Mouse (Mus musculus) CH12.LX (cell line): ENCODE results near the gene Ear14. TPM values are rescaled to one million over a fixed set of nuclear protein-coding genes. Genes with fewer than 3 reads are reported as not detected.

Experiments used
- DNase-seq: peaks from one replicate; pipeline ENCODE4 v3.0.0-alpha.2; 2013; ENCODE audit errors: extremely low read depth
- H3K27ac ChIP-seq: 2 replicates; pipeline ENCODE4 v1.5.1; 2012; ENCODE audit warnings: low read depth, mild to moderate bottlenecking, control low read depth, moderate library complexity; ENCODE audit not compliant: insufficient read depth
- H3K27me3 ChIP-seq: replicated peaks from 2 replicates; pipeline ENCODE3; 2012; ENCODE audit warnings: inconsistent platforms
- H3K36me3 ChIP-seq, 2 experiments: replicated peaks in 1 of 2; 2 replicates each; pipeline versions ENCODE3 to v1.6.1; 2012; ENCODE audit warnings: inconsistent platforms in 1 of 2, low read length in 1 of 2, mild to moderate bottlenecking in 1 of 2, mixed read lengths in 1 of 2, moderate library complexity in 1 of 2; ENCODE audit not compliant: control insufficient read depth in 1 of 2, insufficient read depth in 1 of 2
- H3K4me1 ChIP-seq, 2 experiments: 2 replicates each; pipeline ENCODE4 v1.6.1; 2012; ENCODE audit warnings: inconsistent platforms in 1 of 2, moderate library complexity in 1 of 2; ENCODE audit not compliant: insufficient read depth in 2 of 2, control insufficient read depth in 1 of 2
- H3K4me2 ChIP-seq: 2 replicates; pipeline ENCODE4 v1.6.1; 2012; ENCODE audit warnings: low read depth, mild to moderate bottlenecking, control low read depth; ENCODE audit not compliant: poor library complexity, insufficient read depth, severe bottlenecking
- H3K4me3 ChIP-seq, 3 experiments: fragments of 150-350 bp in 1 of 3; sonication (generic) in 1 of 3; replicated peaks in 1 of 3; 2 replicates each; pipeline versions ENCODE3 to v1.5.1; 2011 to 2012; ENCODE audit warnings: low read depth in 2 of 3, low read length in 2 of 3, mild to moderate bottlenecking in 2 of 3, moderate library complexity in 2 of 3, control low read depth in 1 of 3, improper control_type of control experiment in 1 of 3, inconsistent platforms in 1 of 3, mixed read lengths in 1 of 3; ENCODE audit not compliant: poor library complexity in 1 of 3
- H3K79me2 ChIP-seq: replicated peaks from 2 replicates; pipeline ENCODE4 v1.6.1; 2012; ENCODE audit warnings: mild to moderate bottlenecking, moderate library complexity; ENCODE audit not compliant: control insufficient read depth, poor library complexity, insufficient read depth, severe bottlenecking; ENCODE audit errors: extremely low read depth
- H3K9ac ChIP-seq: 2 replicates; pipeline ENCODE4 v1.6.1; 2012; ENCODE audit warnings: low read depth, mild to moderate bottlenecking, control low read depth, moderate library complexity; ENCODE audit not compliant: insufficient read depth
- H3K9me3 ChIP-seq: replicated peaks from 2 replicates; pipeline ENCODE3; 2012; ENCODE audit warnings: low read length, inconsistent platforms, mixed read lengths
- BHLHE40 ChIP-seq: IDR thresholded peaks from 2 replicates; pipeline ENCODE4 v1.6.1; 2011; ENCODE audit warnings: mild to moderate bottlenecking, low read depth, low read length, improper control_type of control experiment
- CHD2 ChIP-seq: IDR thresholded peaks from 2 replicates; pipeline ENCODE4 v1.6.1; 2011; ENCODE audit warnings: low read length, improper control_type of control experiment
- CTCF ChIP-seq, 2 experiments: IDR thresholded peaks in 1 of 2; conservative IDR thresholded peaks in 1 of 2; 2 replicates each; pipeline ENCODE4 v1.5.1; 2011 to 2012; ENCODE audit warnings: low read depth in 2 of 2, low read length in 2 of 2, improper control_type of control experiment in 1 of 2, inconsistent platforms in 1 of 2, mild to moderate bottlenecking in 1 of 2, moderate library complexity in 1 of 2
- E2F4 ChIP-seq: IDR thresholded peaks from 2 replicates; pipeline ENCODE4 v1.6.1; 2011; ENCODE audit warnings: low read depth, low read length, improper control_type of control experiment; ENCODE audit not compliant: insufficient replicate concordance
- ELF1 ChIP-seq: IDR thresholded peaks from 2 replicates; pipeline ENCODE4 v1.6.1; 2014; ENCODE audit warnings: low read depth, mild to moderate bottlenecking, inconsistent platforms, low read length, improper control_type of control experiment
- EP300 ChIP-seq: IDR thresholded peaks from 2 replicates; pipeline ENCODE4 v1.6.1; 2011; ENCODE audit warnings: low read length, improper control_type of control experiment
- ETS1 ChIP-seq: conservative IDR thresholded peaks from 2 replicates; pipeline ENCODE4 v1.6.1; 2012; ENCODE audit warnings: low read depth, mild to moderate bottlenecking, inconsistent platforms, low read length, improper control_type of control experiment, moderate library complexity
- HCFC1 ChIP-seq: IDR thresholded peaks from 2 replicates; pipeline ENCODE4 v1.6.1; 2012; ENCODE audit warnings: low read depth, mild to moderate bottlenecking, inconsistent platforms, low read length, improper control_type of control experiment
- IRF4 ChIP-seq: IDR thresholded peaks from 2 replicates; pipeline ENCODE4 v1.6.1; 2014; ENCODE audit warnings: low read depth, mild to moderate bottlenecking, inconsistent platforms, low read length, improper control_type of control experiment
- JUN ChIP-seq: IDR thresholded peaks from 2 replicates; pipeline ENCODE4 v1.6.1; 2011; ENCODE audit warnings: low read depth, mild to moderate bottlenecking, low read length, improper control_type of control experiment, moderate library complexity; ENCODE audit not compliant: insufficient read depth
- KAT2A ChIP-seq: IDR thresholded peaks from 2 replicates; pipeline ENCODE4 v1.6.1; 2012; ENCODE audit warnings: low read length, improper control_type of control experiment, inconsistent platforms; ENCODE audit not compliant: insufficient replicate concordance
- MAFK ChIP-seq: IDR thresholded peaks from 2 replicates; pipeline ENCODE4 v1.6.1; 2011; ENCODE audit warnings: low read length, improper control_type of control experiment; ENCODE audit not compliant: insufficient replicate concordance
- MEF2A ChIP-seq: IDR thresholded peaks from 2 replicates; pipeline ENCODE4 v1.6.1; 2014; ENCODE audit warnings: low read depth, mild to moderate bottlenecking, inconsistent platforms, low read length, improper control_type of control experiment, borderline replicate concordance
- MXI1 ChIP-seq: IDR thresholded peaks from 2 replicates; pipeline ENCODE4 v1.6.1; 2011; ENCODE audit warnings: mild to moderate bottlenecking, low read depth, low read length, improper control_type of control experiment
- MYC ChIP-seq: IDR thresholded peaks from 2 replicates; pipeline ENCODE4 v1.6.1; 2011; ENCODE audit warnings: low read depth, mild to moderate bottlenecking, improper control_type of control experiment, low read length
- NRF1 ChIP-seq: IDR thresholded peaks from 2 replicates; pipeline ENCODE4 v1.6.1; 2014; ENCODE audit warnings: low read depth, mild to moderate bottlenecking, inconsistent platforms, low read length, improper control_type of control experiment, moderate library complexity
- POLR2AphosphoS2 ChIP-seq: IDR thresholded peaks from 2 replicates; pipeline ENCODE4 v1.6.1; 2011; ENCODE audit warnings: low read depth, low read length, improper control_type of control experiment
- RCOR1 ChIP-seq: conservative IDR thresholded peaks from 2 replicates; pipeline ENCODE4 v1.6.1; 2012; ENCODE audit warnings: low read depth, mild to moderate bottlenecking, inconsistent platforms, low read length, improper control_type of control experiment
- SMC3 ChIP-seq: IDR thresholded peaks from 2 replicates; pipeline ENCODE4 v1.6.1; 2011; ENCODE audit warnings: low read depth, low read length, improper control_type of control experiment
- UBTF ChIP-seq: IDR thresholded peaks from 2 replicates; pipeline ENCODE4 v1.6.1; 2012; ENCODE audit warnings: low read depth, mild to moderate bottlenecking, inconsistent platforms, low read length, improper control_type of control experiment, moderate library complexity
- USF1 ChIP-seq: IDR thresholded peaks from 2 replicates; pipeline ENCODE4 v1.6.1; 2014; ENCODE audit warnings: low read depth, mild to moderate bottlenecking, inconsistent platforms, low read length, improper control_type of control experiment
- ZKSCAN1 ChIP-seq: IDR thresholded peaks from 2 replicates; pipeline ENCODE4 v1.6.1; 2012; ENCODE audit warnings: low read depth, inconsistent platforms, low read length, improper control_type of control experiment, borderline replicate concordance
- dilution Hi-C: fragments of 300-500 bp; cut with MboI; formaldehyde crosslinking; loops from 2 replicates; pipeline ENCODE4 v1.14.3; 2020; ENCODE audit warnings: low sequenced_read_pairs; ENCODE audit not compliant: extremely low pct_unique_long_range_greater_than_20kb, extremely low pct_ligation_motif_present
- in situ Hi-C: fragments of 300-500 bp; cut with MboI; formaldehyde crosslinking; loops from 3 replicates; pipeline ENCODE4 v1.14.3; 2019; ENCODE audit warnings: low sequenced_read_pairs, low pct_ligation_motif_present, low pct_unique_long_range_greater_than_20kb, mixed read lengths
- polyA plus RNA-seq: library from polyadenylated mRNA; unstranded; fragments of >175 nt; gene quantifications from 2 replicates; pipeline ENCODE4 v1.2.1, GENCODE M21; 2012; ENCODE audit warnings: low read depth; ENCODE audit not compliant: insufficient read length
- total RNA-seq, 2 experiments: library from RNA; depleted of rRNA; stranded (reverse); fragments of 300-350 nt in 1 of 2; fragments of >200 nt in 1 of 2; gene quantifications; 2 replicates each; pipeline ENCODE4 v1.2.3; 2012 to 2014

Ear14 gene
- total and polyA plus RNA-seq, 3 experiments = not detected

GRCm38 (mm10) chr14:51199098-51200023, 3.8 kb upstream of the Ear14 start, which contains the start of gene Ang2:
Gene Ang2 (minus strand): TSS chr14:51199148.
- Histone ChIP-seq H3K4me3 (no peak within 1 kb of the TSS), H3K27me3 (no peaks in the 10 kb centered on the region), H3K27ac (0 out of 2 replicates have a peak within 1 kb of the TSS, but pooled peaks have one; percentile 39), H3K36me3 (no peaks in the 10 kb centered on the region), H3K4me2 (no peak within 1 kb of the TSS), H3K9me3 (no peaks in the 10 kb centered on the region), H3K9ac (no peak within 1 kb of the TSS), H3K79me2 (no peaks in the 10 kb centered on the region), H3K4me1 (peaks cover 8 to 16% of the 10 kb centered on the region in 2 experiments)
- in situ Hi-C loops (no loop called here), dilution Hi-C loops (no loop called here)
- no peak for TF ChIP-seq CTCF (conservative IDR thresholded peaks at IDR 0.05 in 1 of 2, IDR thresholded peaks at IDR 0.05 in 1 of 2; ENCODE audit: low read depth in 2 of 2, low read length in 2 of 2)
- DNase-seq = no peak

DNA sequence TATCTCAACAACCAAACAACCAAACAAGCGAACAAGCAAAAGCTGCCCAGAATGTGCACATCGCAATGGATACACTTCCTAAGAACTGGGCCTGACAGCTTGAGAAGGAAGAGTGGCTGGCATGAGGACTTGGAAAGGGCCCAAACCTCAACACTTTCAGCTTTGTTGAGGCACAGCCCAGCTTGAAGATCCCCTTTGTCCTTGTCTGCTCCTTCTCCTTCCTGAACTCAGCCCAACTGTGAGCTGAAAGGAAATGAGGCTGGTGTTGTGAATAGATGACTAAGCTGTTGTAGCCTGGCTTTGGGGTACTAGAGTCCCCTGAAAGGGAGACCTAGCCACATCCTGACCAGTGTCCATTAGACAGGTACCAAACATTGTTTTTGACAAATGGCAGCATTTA, 3.1 kb upstream of the Ear14 start:
- 0 out of 2 replicates have a peak overlapping the region, but pooled peaks have one; percentile 4 for H3K4me2 ChIP-seq
- no peaks in the 10 kb centered on the region for H3K27me3 ChIP-seq
- TF ChIP-seq POLR2AphosphoS2 = no peak
- TF ChIP-seq MYC = no peak
- TF ChIP-seq ZKSCAN1 = no peak
- no peaks in the 10 kb centered on the region for H3K9me3 ChIP-seq
- no peaks in the 10 kb centered on the region for H3K79me2 ChIP-seq
- H3K27ac ChIP-seq = peak overlapping the region; percentile 39; the same call in 1 of the 2 replicates
- H3K36me3 ChIP-seq = no peaks in the 10 kb centered on the region
- DNase-seq = no peak
- dilution Hi-C loops (no loop called here), in situ Hi-C loops (no loop called here)
- H3K4me1 ChIP-seq = peaks cover 8 to 16% of the 10 kb centered on the region in 2 experiments
- no peak overlapping the region for H3K4me3 ChIP-seq
- no peak overlapping the region for H3K9ac ChIP-seq

DNA sequence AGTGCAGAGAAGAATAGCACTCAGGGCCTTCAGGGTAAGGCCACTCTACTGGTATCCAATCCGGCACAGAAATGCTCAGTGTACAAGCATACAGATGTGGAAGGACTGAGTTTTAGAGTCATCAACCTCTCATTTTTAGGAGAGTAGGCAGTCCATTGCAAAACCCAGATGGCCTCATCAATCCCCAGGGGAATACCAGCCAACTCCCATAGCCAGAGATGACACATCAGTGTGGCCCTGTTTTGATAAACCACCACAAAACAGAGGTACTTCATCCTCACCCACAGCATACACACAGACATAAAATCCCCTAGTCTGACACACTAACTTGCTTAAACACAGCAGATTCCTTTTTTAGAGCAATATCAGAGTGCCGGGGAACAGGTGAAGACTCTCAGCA, 2.7 kb upstream of the Ear14 start:
- H3K27me3 ChIP-seq = no peaks in the 10 kb centered on the region
- peak; percentile 75 for DNase-seq
- H3K9me3 ChIP-seq = no peaks in the 10 kb centered on the region
- peaks cover 8 to 16% of the 10 kb centered on the region in 2 experiments for H3K4me1 ChIP-seq
- in situ Hi-C loops = no loop called here
- H3K9ac ChIP-seq = no peak overlapping the region
- H3K4me2 ChIP-seq = 0 out of 2 replicates have a peak overlapping the region, but pooled peaks have one; percentile 4
- no peaks in the 10 kb centered on the region for H3K79me2 ChIP-seq
- H3K4me3 ChIP-seq = no peak overlapping the region
- H3K27ac ChIP-seq = peak overlapping the region; percentile 39; the same call in 1 of the 2 replicates
- no peaks in the 10 kb centered on the region for H3K36me3 ChIP-seq
- dilution Hi-C loops = no loop called here
- TF ChIP-seq MYC (no peak), EP300 (peak; percentile 78), UBTF (no peak), MXI1 (no peak), RCOR1 (no peak), CHD2 (0 out of 2 replicates have a peak, but pooled peaks have one; percentile 36), NRF1 (no peak), HCFC1 (peak; percentile 21; the same call in 1 of the 2 replicates), SMC3 (no peak), ELF1 (no peak; the same call in 1 of the 2 replicates), USF1 (no peak), MEF2A (peak; percentile 47; the same call in 1 of the 2 replicates), MAFK (0 out of 2 replicates have a peak, but pooled peaks have one; percentile 25), ETS1 (peak; percentile 63), JUN (peak; percentile 26; the same call in 1 of the 2 replicates), BHLHE40 (0 out of 2 replicates have a peak, but pooled peaks have one; percentile 23), IRF4 (peak; percentile 72), CTCF (conservative IDR thresholded peaks at IDR 0.05 in 1 of 2, IDR thresholded peaks at IDR 0.05 in 1 of 2; ENCODE audit: low read depth in 2 of 2, low read length in 2 of 2) (no peak), E2F4 (no peak), KAT2A (peak; percentile 68; the same call in 1 of the 2 replicates)
